In the genomic region with DNA sequence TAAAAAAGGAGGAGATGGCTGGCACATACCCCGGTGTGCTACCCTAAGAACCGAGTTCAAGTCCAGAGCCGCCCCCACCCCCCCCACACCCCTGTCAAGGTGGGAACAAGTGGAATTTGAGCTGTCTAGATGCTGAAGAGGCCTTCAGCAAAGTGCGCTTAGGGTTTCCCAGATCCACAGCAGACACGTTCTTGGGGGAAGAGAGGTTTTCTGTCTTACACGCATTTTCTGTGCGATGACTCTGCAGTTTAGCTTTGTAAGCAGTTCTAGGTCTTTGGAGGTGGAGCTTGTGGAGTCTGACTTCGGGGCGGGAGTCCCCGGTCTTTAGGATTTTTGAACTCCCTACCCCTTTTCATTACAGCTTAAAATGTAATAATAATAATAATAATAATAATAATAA, we compare ENCODE assay signal across 11 mouse cellular contexts. TPM values are rescaled to one million over a fixed set of nuclear protein-coding genes. Genes with fewer than 3 reads are reported as not detected.
DNase-seq lines count a peak whose midpoint lies in the region; ATAC-seq and TF ChIP-seq lines count a peak whose summit lies in the region.
"Had no signal": no experiment of that assay in that cellular context is flagged by ENCODE, and none has a peak within 500 bp of the region (broad histone marks: within the 10 kb centered on the region; RNA-seq: fewer than 3 reads in every experiment).

A gene (minus strand): TSS at position 260 of the 400 bp plus-strand sequence.

- H3K4me2 ChIP-seq in heart, embryonic 13.5 days, result peak within 1 kb of the TSS; percentile 52
- peak within 1 kb of the TSS; percentile 43 for H3K4me2 ChIP-seq in forebrain, postnatal 0 days (ENCODE audit: low read depth)

- H3K4me3 ChIP-seq in heart, embryonic 13.5 days, result peak within 1 kb of the TSS; percentile 29
- H3K4me3 ChIP-seq in ES-E14 (ENCODE audit: insufficient read depth in 1 of 2, low read depth in 1 of 2, low read length in 2 of 2, poor library complexity in 1 of 2, severe bottlenecking in 1 of 2), result peak within 1 kb of the TSS; percentile 56 to 60
- peak within 1 kb of the TSS; percentile 24; the same call in 1 of the 2 replicates for H3K4me3 ChIP-seq in forebrain, postnatal 0 days (ENCODE audit: low read depth, low read length)
- peak within 1 kb of the TSS; percentile 43 for H3K4me3 ChIP-seq in midbrain, embryonic 10.5 days

- ATAC-seq in heart, embryonic 13.5 days (ENCODE audit: extremely low read depth, insufficient number of reproducible peaks, low FRiP score, low TSS enrichment), result no peak
- no peak for ATAC-seq in forebrain, postnatal 0 days

- H3K4me1 ChIP-seq in heart, embryonic 13.5 days, result peaks cover 6% of the 10 kb centered on the region; the same call in 1 of the 2 replicates
- peaks cover 0 to 5% of the 10 kb centered on the region in 2 experiments; a peak in 1 of 4 replicates for H3K4me1 ChIP-seq in ES-E14 (ENCODE audit: control insufficient read depth in 2 of 2, insufficient read depth in 2 of 2, low read length in 2 of 2, poor library complexity in 1 of 2)
- no peaks in the 10 kb centered on the region for H3K4me1 ChIP-seq in forebrain, postnatal 0 days (ENCODE audit: insufficient read depth)
- peaks cover 14% of the 10 kb centered on the region for H3K4me1 ChIP-seq in midbrain, embryonic 10.5 days

- 0 out of 2 replicates have a peak, but pooled peaks cover 6% of the 10 kb centered on the region for H3K9me3 ChIP-seq in heart, embryonic 13.5 days
- H3K9me3 ChIP-seq in ES-E14 (ENCODE audit: control insufficient read depth, insufficient read depth, low read depth, low read length), result no peaks in the 10 kb centered on the region
- no peaks in the 10 kb centered on the region for H3K9me3 ChIP-seq in forebrain, postnatal 0 days (ENCODE audit: low read length)
- no peaks in the 10 kb centered on the region for H3K9me3 ChIP-seq in midbrain, embryonic 10.5 days (replicated peaks)

- 25% methylated on average over 10 of the region's 10 CpGs for WGBS in heart, embryonic 13.5 days
- 27% methylated on average over 10 of the region's 10 CpGs for WGBS in forebrain, postnatal 0 days
- 31% methylated on average over 10 of the region's 10 CpGs for WGBS in midbrain, embryonic 10.5 days

- TF ChIP-seq CTCF in forebrain, postnatal 0 days (IDR thresholded peaks at IDR 0.05; ENCODE audit: low read depth), result no peak

- H3K36me3 ChIP-seq in heart, embryonic 13.5 days, result no peaks in the 10 kb centered on the region
- no peaks in the 10 kb centered on the region for H3K36me3 ChIP-seq in ES-E14 (ENCODE audit: control insufficient read depth, insufficient read depth, low read length, poor library complexity, severe bottlenecking)
- no peaks in the 10 kb centered on the region for H3K36me3 ChIP-seq in forebrain, postnatal 0 days (ENCODE audit: insufficient read depth)
- H3K36me3 ChIP-seq in midbrain, embryonic 10.5 days, result no peaks in the 10 kb centered on the region

- in situ Hi-C loops in ES-E14 (cut with MboI; ENCODE audit: low sequenced_read_pairs in 2 of 2, unreplicated experiment in 2 of 2), result no loop called here

- H3K27me3 ChIP-seq in heart, embryonic 13.5 days (replicated peaks), result peaks cover 50% of the 10 kb centered on the region
- H3K27me3 ChIP-seq in forebrain, postnatal 0 days (ENCODE audit: insufficient read depth, low read length), result peaks cover 25% of the 10 kb centered on the region
- peaks cover 49% of the 10 kb centered on the region for H3K27me3 ChIP-seq in midbrain, embryonic 10.5 days (ENCODE audit: low read depth, poor library complexity, severe bottlenecking)

- peak within 1 kb of the TSS; percentile 24; the same call in 1 of the 2 replicates for H3K9ac ChIP-seq in heart, embryonic 13.5 days
- H3K9ac ChIP-seq in ES-E14 (ENCODE audit: insufficient read depth, low read depth, low read length, poor library complexity, severe bottlenecking), result peak within 1 kb of the TSS; percentile 12; the same call in 1 of the 2 replicates
- H3K9ac ChIP-seq in forebrain, postnatal 0 days, result no peak within 1 kb of the TSS

- H3K27ac ChIP-seq in heart, embryonic 13.5 days (replicated peaks), result no peak within 1 kb of the TSS
- H3K27ac ChIP-seq in ES-E14 (ENCODE audit: insufficient read depth, low read depth, low read length, poor library complexity, severe bottlenecking), result no peak within 1 kb of the TSS
- no peak within 1 kb of the TSS for H3K27ac ChIP-seq in forebrain, postnatal 0 days (ENCODE audit: low read depth, low read length)
- H3K27ac ChIP-seq in midbrain, embryonic 10.5 days (replicated peaks), result no peak within 1 kb of the TSS

- DNase-seq in heart, postnatal 4 days, result no peak
- no peak for DNase-seq in ES-E14 (ENCODE audit: low read depth, low spot score)
- peak; percentile 4 for DNase-seq in forebrain, postnatal 0 days
- DNase-seq in midbrain, embryonic 10.5 days (ENCODE audit: low spot score), result no peak
- DNase-seq in ovary, adult 18-20 months (ENCODE audit: low spot score), result no peak
- no peak for DNase-seq in lung, postnatal 25 days (ENCODE audit: low spot score)
- DNase-seq in cerebellum, adult 9-10 months, result no peak
- DNase-seq: cerebellum, adult 11-12 months; gastrocnemius, postnatal 25 days had no signal

TF ChIP-seq in ES-E14, 5 proteins besides CTCF, POLR2A, EP300 and RAD21:
- TF ChIP-seq CHD2 (IDR thresholded peaks at IDR 0.05; ENCODE audit: low read depth, low read length) (no peak), MAFK (IDR thresholded peaks at IDR 0.05; ENCODE audit: insufficient read depth, low read depth, low read length) (peak; percentile 63), ZC3H11A (IDR thresholded peaks at IDR 0.05; ENCODE audit: borderline replicate concordance, low read depth, low read length) (no peak), HCFC1 (IDR thresholded peaks at IDR 0.05; ENCODE audit: borderline replicate concordance, insufficient read depth, low read length) (no peak), ZNF384 (IDR thresholded peaks at IDR 0.05; ENCODE audit: low read depth, low read length) (no peak)

RNA-seq across cellular contexts. Expression of the gene that starts here (rescaled TPM):
- polyA plus RNA-seq in heart, embryonic 13.5 days (2015; fragmentation: Nextera tagmentation; extraction: Ambion mirVana), result not detected in 2 replicates
- not detected for total RNA-seq in heart, postnatal 4 days (2021)
- total RNA-seq in ES-E14 (2012; rRNA removed), result 1.6 and 2.5 TPM in 2 replicates
- total RNA-seq in forebrain, postnatal 0 days (2014; rRNA removed), result 0.24 and 0.85 TPM in 2 replicates
- 0.12 and 0.50 TPM in 2 replicates for polyA plus RNA-seq in forebrain, postnatal 0 days (2015; fragmentation: Nextera tagmentation; extraction: Ambion mirVana)
- not detected in 2 replicates for polyA plus RNA-seq in midbrain, embryonic 10.5 days (2016; fragmentation: Nextera tagmentation; extraction: Ambion mirVana)
- total RNA-seq: gastrocnemius, postnatal 25 days; megakaryocyte progenitor cell, adult 5-6 weeks had no signal

Comparison
In these comparisons a context has a peak if more than half of its experiments do, and no peak if none do; other contexts are left out.
1. Peak in DNase-seq, H3K4me3 ChIP-seq and H3K4me2 ChIP-seq in forebrain, postnatal 0 days; RNA of the gene not detected or under 1 TPM.